Mouse (Mus musculus): Measurements from ENCODE around the gene Gsdma.

DNA sequence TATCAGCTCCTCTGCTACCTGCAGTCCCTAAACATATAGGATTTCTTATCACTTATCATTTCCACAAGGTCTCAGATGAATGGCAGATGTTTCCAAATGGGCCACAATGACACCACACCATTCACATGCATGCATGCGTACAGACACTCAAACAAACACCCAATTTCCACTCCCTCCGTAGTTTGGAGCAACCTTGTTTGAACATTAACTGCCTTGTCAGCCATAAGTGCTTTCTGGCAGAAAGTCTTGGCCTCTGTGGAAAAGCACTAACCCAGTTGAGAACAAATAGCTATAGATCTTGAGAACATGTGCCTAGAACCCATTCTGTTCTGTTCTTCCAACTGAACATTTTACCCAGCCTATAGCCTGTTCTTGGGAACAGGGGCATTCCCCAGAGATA, 18.2 kb upstream of the Gsdma start:
- TF ChIP-seq EP300 (optimal IDR thresholded peaks at IDR 0.05) (no peak), CTCF (IDR thresholded peaks at IDR 0.05; ENCODE audit: low read depth) (no peak)
